Mouse (Mus musculus) intestine, postnatal 0 days (tissue): ENCODE results near the gene Rnf2. TPM values are rescaled to one million over a fixed set of nuclear protein-coding genes. Genes with fewer than 3 reads are reported as not detected.
A peak's percentile ranks its signal among the peaks of the same experiment; 100 is the strongest.
"Not testable (repeated sequence)": the region's sequence is repeated elsewhere in the genome, so short reads cannot be mapped to it uniquely, and the experiment has no call there.

ENCODE experiments used
- ATAC-seq: fragments of 200-750 bp; cut with Nextera tagmentation; 2 replicates; pipeline ENCODE4 v1.8.0; 2017; ENCODE audit warnings: mild to moderate bottlenecking, moderate TSS enrichment, moderate library complexity
- H3K27ac ChIP-seq: fragments of 300-500 bp; sonication (generic); 2 replicates; pipeline ENCODE4 v1.5.1; 2014; ENCODE audit warnings: mild to moderate bottlenecking, low read depth, low read length, moderate library complexity
- H3K27me3 ChIP-seq: fragments of 300-500 bp; sonication (generic); replicated peaks from 2 replicates; pipeline ENCODE4 v1.6.1; 2014; ENCODE audit warnings: low read length, mixed read lengths; ENCODE audit not compliant: control insufficient read depth, insufficient read depth
- H3K36me3 ChIP-seq: fragments of 300-500 bp; sonication (generic); 2 replicates; pipeline ENCODE4 v1.6.1; 2014; ENCODE audit warnings: mild to moderate bottlenecking, moderate library complexity; ENCODE audit not compliant: control insufficient read depth, insufficient read depth
- H3K4me1 ChIP-seq: fragments of 300-500 bp; sonication (generic); replicated peaks from 2 replicates; pipeline ENCODE4 v1.6.1; 2014; ENCODE audit warnings: antibody characterized with exemption, low read length, mixed read lengths; ENCODE audit not compliant: control insufficient read depth, insufficient read depth
- H3K4me2 ChIP-seq: fragments of 300-500 bp; sonication (generic); replicated peaks from 2 replicates; pipeline ENCODE4 v1.6.1; 2014; ENCODE audit warnings: low read depth, mild to moderate bottlenecking, moderate library complexity
- H3K4me3 ChIP-seq: fragments of 300-500 bp; sonication (generic); 2 replicates; pipeline ENCODE4 v1.5.1; 2014; ENCODE audit warnings: low read depth, low read length
- H3K9ac ChIP-seq: fragments of 300-500 bp; sonication (generic); 2 replicates; pipeline ENCODE4 v1.6.1; 2014; ENCODE audit warnings: mild to moderate bottlenecking, low read depth, low read length
- H3K9me3 ChIP-seq: fragments of 300-500 bp; sonication (generic); 2 replicates; pipeline ENCODE4 v1.6.1; 2016; ENCODE audit warnings: mixed run types; ENCODE audit not compliant: control insufficient read depth
- CTCF ChIP-seq: sonication (generic); IDR thresholded peaks from 2 replicates; pipeline ENCODE4 v1.5.1; 2016; ENCODE audit warnings: low read depth, mild to moderate bottlenecking, control low read depth, antibody characterized with exemption, moderate library complexity
- WGBS: fragments of 180-500 bp; shearing (Covaris S2); extraction: QIAGEN DNeasy Blood & Tissue Kit; methylation state at CpG from one replicate; pipeline ENCODE4 v1.1.7; 2014; 5-methylcytosine and 5-hydroxymethylcytosine counted together
- polyA plus RNA-seq: library from polyadenylated mRNA; unstranded; fragments of >200 nt; fragmentation: Nextera tagmentation; extraction: Ambion mirVana; gene quantifications from 2 replicates; pipeline ENCODE4 v1.2.1, GENCODE M21; 2015

Rnf2 gene
- polyA plus RNA-seq, 1 experiment from 2014 or later = 26.9 TPM

GRCm38 (mm10) chr1:151493826-151494225 is 6.9 kb downstream of the Rnf2 start:
- Histone ChIP-seq H3K27ac (no peak overlapping the region), H3K9ac (no peak overlapping the region), H3K4me2 (no peak overlapping the region), H3K4me3 (no peak overlapping the region), H3K9me3 (no peaks in the 10 kb centered on the region), H3K4me1 (peaks cover 7% of the 10 kb centered on the region), H3K27me3 (no peaks in the 10 kb centered on the region), H3K36me3 (no peaks in the 10 kb centered on the region)
- no peak for TF ChIP-seq CTCF
- no peak for ATAC-seq

DNA sequence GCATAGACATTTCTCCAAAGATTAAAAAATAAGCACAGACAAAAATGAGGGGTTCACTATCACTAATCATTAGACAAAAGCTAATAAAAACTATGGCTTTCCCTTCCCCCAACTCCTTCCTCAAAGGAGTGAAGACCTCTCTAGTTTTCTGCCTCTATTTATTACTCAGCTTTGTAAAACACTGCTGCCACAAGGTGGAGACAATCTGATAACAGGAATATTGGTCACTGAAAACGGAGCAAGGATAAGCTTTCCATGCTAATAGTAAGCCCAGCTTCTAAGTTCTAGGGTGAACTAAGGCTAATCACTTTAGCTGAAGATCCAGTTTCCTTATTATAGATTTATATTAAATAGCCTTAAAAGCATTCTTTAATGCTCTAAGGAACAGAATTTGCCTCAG is 8.3 kb downstream of the Rnf2 start:
- no peaks in the 10 kb centered on the region for H3K9me3 ChIP-seq
- no peaks in the 10 kb centered on the region for H3K27me3 ChIP-seq
- WGBS = 16% methylated on average over 1 of the region's 1 CpGs
- ATAC-seq = no peak
- no peak overlapping the region for H3K9ac ChIP-seq
- H3K27ac ChIP-seq = no peak overlapping the region
- TF ChIP-seq CTCF = peak; percentile 63
- no peak overlapping the region for H3K4me3 ChIP-seq
- no peaks in the 10 kb centered on the region for H3K36me3 ChIP-seq
- no peak overlapping the region for H3K4me2 ChIP-seq
- peaks cover 7% of the 10 kb centered on the region; the same call in 1 of the 2 replicates for H3K4me1 ChIP-seq

GRCm38 (mm10) chr1:151489806-151490205 is 10.9 kb downstream of the Rnf2 start:
- no peak overlapping the region for H3K9ac ChIP-seq
- no peak overlapping the region for H3K4me2 ChIP-seq
- no peaks in the 10 kb centered on the region for H3K9me3 ChIP-seq
- WGBS = 65% methylated on average over 6 of the region's 6 CpGs
- H3K4me3 ChIP-seq = no peak overlapping the region
- TF ChIP-seq CTCF = no peak
- no peak overlapping the region for H3K27ac ChIP-seq
- no peaks in the 10 kb centered on the region for H3K27me3 ChIP-seq
- no peak for ATAC-seq
- H3K36me3 ChIP-seq = no peaks in the 10 kb centered on the region
- H3K4me1 ChIP-seq = peaks cover 4% of the 10 kb centered on the region; the same call in 1 of the 2 replicates

DNA sequence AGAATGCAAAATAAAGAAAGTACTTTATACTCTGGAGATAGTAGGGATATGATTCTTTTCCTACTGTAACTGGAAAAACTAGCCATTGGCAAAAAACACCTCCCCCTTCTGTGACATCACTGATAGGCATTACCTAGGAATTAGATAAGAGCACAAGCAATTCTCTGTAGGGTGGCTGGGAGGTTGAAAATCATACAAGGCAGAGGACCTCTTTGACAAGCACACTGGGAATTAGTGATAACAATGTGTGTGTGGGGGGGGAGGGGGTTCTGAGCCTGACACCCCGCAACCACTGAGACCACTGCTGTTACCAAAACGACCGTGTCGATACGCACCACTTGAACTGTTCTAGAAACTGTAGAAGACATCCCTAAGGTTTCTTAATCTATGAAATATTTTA is 16.0 kb downstream of the Rnf2 start:
- no peak overlapping the region for H3K4me3 ChIP-seq
- no peak for ATAC-seq
- WGBS = 89% methylated on average over 5 of the region's 5 CpGs
- no peak overlapping the region for H3K4me2 ChIP-seq
- no peak overlapping the region for H3K27ac ChIP-seq
- no peaks in the 10 kb centered on the region for H3K4me1 ChIP-seq
- no peaks in the 10 kb centered on the region for H3K27me3 ChIP-seq
- no peak for TF ChIP-seq CTCF
- no peak overlapping the region for H3K9ac ChIP-seq
- no peaks in the 10 kb centered on the region for H3K9me3 ChIP-seq
- H3K36me3 ChIP-seq = no peaks in the 10 kb centered on the region

GRCm38 (mm10) chr1:151483568-151483967 is 17.2 kb downstream of the Rnf2 start:
- Histone ChIP-seq H3K4me3 (no peak overlapping the region), H3K36me3 (0 out of 2 replicates have a peak, but pooled peaks cover under 1% of the 10 kb centered on the region), H3K4me1 (no peaks in the 10 kb centered on the region), H3K9ac (no peak overlapping the region), H3K4me2 (no peak overlapping the region), H3K27ac (no peak overlapping the region), H3K27me3 (no peaks in the 10 kb centered on the region), H3K9me3 (no peaks in the 10 kb centered on the region)
- TF ChIP-seq CTCF = peak; percentile 68
- WGBS = 38% methylated on average over 1 of the region's 1 CpGs
- ATAC-seq = no peak

DNA sequence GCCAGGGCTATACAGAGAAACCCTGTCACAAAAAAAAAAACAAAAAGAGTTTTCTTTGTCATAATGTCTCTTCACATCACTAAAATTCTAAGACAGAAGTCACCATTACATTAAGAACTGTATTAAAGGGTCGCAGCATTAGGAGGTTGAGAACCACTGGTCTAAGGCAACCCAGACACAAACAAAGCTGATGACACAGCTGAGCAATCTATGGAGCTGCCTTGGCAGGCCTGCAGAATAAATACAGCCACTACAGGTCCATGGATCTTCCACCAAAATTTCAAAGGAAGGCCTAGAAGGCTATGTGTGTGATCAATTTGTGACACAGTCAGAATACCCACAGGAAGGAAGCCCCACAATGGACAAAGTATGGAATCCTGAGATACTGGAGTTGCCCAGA is 18.3 kb downstream of the Rnf2 start:
- no peaks in the 10 kb centered on the region for H3K9me3 ChIP-seq
- H3K27ac ChIP-seq = no peak overlapping the region
- no peak for ATAC-seq
- no peak overlapping the region for H3K4me2 ChIP-seq
- no peak overlapping the region for H3K9ac ChIP-seq
- TF ChIP-seq CTCF = no peak
- H3K27me3 ChIP-seq = no peaks in the 10 kb centered on the region
- H3K36me3 ChIP-seq = 0 out of 2 replicates have a peak, but pooled peaks cover 9% of the 10 kb centered on the region
- H3K4me1 ChIP-seq = no peaks in the 10 kb centered on the region
- H3K4me3 ChIP-seq = no peak overlapping the region
- WGBS = 97% methylated on average over 1 of the region's 1 CpGs

DNA sequence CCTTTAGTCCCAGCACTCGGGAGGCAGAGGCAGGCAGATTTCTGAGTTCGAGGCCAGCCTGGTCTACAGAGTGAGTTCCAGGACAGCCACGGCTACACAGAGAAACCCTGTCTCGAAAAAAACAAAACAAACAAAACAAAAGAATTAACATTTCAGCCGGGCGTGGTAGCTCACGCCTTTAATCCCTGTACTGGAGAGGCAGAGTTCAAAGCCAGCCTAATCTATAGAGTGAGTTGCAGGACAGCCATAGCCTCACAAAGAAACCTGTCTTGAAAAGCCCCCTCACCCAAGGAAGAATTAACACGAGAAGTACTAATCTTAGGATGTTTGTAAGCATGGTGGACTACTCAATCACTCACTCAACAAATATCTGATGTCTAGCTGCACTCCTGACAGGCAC is 28.4 kb downstream of the Rnf2 start:
- 93% methylated on average over 8 of the region's 8 CpGs for WGBS

More for the DNA sequence above, 28.4 kb downstream of the Rnf2 start:
- not testable (repeated sequence) for H3K27me3 ChIP-seq, H3K27ac ChIP-seq, H3K4me1 ChIP-seq, H3K4me2 ChIP-seq, H3K9ac ChIP-seq, H3K4me3 ChIP-seq, H3K9me3 ChIP-seq, ATAC-seq
- peaks cover 69% of the 10 kb centered on the region for H3K36me3 ChIP-seq
